Mouse (Mus musculus): Measurements from ENCODE around the gene Slc2a12. TPM values are rescaled to one million over a fixed set of nuclear protein-coding genes. Genes with fewer than 3 reads are reported as not detected.

Slc2a12 gene
- total RNA-seq, 2 experiments from 2014 or later = not detected

- no peak for ATAC-seq (replicated peaks; ENCODE audit: low FRiP score, poor library complexity, severe bottlenecking)
These were observed 14.5 kb downstream of the Slc2a12 start for GRCm38 (mm10) chr10:22659386-22659725.

DNA sequence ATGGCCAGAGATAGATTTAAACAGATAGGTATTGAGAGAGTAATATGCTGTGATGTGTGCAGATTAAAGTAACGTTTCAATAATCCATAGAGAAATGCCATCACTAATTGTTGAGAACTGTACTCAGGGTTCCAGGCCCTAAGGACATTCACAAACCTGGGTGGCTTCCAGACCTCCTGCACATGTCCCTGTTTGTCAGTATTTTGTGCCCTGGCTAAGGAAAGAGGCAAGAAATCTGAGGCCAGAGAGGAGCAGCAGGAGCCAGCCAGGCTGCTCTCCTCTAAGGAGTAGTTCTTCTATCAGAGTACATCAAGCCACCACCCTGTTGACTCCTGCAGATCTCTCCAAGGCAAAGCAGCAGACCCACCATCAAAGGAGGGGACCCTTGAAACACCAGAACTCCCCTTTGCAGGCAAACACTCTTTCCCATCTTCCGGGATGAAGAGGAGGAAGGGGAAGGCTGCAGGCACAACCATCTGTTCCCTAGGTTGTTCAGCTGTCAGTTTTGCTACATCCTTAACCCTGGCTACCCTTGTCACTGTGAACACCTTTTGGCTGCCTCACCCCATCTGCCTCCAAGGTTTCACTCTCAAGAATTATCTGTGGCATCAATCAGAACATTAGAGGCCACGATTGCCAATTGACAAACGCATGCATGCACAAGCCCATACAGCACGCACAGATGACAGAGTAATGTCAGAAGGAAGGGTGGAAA is 15.6 kb downstream of the Slc2a12 start:
- no peak for ATAC-seq (replicated peaks; ENCODE audit: low FRiP score, poor library complexity, severe bottlenecking)

GRCm38 (mm10) chr10:22668509-22668908 is 23.7 kb downstream of the Slc2a12 start:
- no peak for ATAC-seq (replicated peaks; ENCODE audit: low FRiP score, poor library complexity, severe bottlenecking)

DNA sequence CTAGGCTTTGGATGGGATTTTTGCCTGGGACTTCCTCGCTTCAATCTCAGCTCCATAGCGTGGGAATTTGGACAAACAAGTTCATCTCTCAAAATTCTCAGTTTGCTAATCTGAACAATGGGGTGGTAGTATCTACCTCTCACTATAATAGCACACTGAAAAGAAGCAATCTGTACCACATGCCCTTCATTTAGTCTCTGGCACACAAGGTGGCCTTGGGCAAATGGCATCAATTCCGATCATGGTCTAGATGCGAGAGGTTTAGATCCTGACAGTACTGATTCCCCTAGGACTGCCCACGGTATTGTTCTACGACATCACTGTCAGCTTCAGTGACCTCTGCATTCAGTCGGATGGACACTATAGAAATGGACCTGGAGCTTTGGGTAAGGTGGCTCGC is 29.4 kb downstream of the Slc2a12 start:
- ATAC-seq (replicated peaks; ENCODE audit: low FRiP score, poor library complexity, severe bottlenecking) = no peak

GRCm38 (mm10) chr10:22675848-22676630 is 31.2 kb downstream of the Slc2a12 start:
- no peak for ATAC-seq (replicated peaks; ENCODE audit: low FRiP score, poor library complexity, severe bottlenecking)

DNA sequence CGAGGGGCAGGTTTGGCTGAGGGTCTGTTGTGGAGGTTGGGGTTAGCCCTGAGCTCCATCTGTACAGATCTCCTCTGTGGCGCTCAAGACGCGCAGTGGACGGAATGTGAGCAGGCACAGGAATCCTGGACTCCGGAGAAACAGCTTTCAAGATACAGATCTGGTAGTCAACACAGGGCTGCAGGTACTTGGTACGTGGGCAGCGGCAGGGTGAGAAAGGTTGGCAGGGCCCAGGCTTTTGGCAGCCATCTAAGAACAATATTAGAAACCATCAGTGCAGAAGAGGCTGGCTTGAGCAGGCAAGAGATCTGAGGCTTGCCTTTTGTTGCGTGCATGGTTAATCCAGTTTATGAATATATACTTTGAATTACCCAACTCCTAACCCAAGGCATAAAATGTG is 51.4 kb downstream of the Slc2a12 start:
- ATAC-seq (replicated peaks; ENCODE audit: low FRiP score, poor library complexity, severe bottlenecking) = no peak

- no peak for ATAC-seq (replicated peaks; ENCODE audit: low FRiP score, poor library complexity, severe bottlenecking)
These were observed 52.1 kb downstream of the Slc2a12 start for GRCm38 (mm10) chr10:22696864-22697263.

DNA sequence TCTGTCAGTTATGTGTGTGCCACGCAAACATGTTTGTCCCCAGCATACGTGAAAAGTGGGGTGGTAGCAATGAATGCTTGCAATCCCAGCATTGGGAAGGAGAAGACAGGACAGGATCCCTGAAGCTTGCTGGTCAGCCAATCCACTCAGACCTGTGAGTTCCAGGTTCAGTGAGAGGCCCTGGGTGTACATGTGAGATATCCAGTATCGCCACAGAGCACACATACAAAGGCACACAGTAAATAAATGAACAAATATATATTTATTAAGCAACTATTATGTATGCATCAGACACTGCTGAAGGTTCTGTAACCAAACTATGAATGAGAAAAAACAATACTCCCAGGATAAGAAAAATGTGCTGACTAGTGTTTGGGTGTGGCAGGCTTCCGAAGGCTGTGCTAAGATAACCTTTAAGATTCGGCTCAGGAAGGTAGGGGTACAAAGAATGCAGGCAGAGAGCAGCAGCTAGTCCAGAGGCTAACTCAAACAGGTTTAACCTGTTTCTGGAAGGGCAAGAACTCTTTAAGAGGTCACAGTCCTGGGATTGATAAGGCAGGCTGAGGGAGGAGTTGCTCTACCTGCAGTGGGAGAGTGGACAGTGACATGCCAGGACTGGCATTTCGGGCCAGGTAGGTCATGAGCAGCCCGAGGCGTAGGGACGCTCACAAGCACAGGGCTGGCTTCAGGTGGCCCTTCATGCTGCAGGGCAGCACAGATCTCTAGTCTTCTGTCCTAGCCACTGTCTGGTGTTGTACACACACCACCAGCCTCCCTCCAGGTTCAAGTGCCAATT is 53.5 kb downstream of the Slc2a12 start:
- no peak for ATAC-seq (replicated peaks; ENCODE audit: low FRiP score, poor library complexity, severe bottlenecking)

DNA sequence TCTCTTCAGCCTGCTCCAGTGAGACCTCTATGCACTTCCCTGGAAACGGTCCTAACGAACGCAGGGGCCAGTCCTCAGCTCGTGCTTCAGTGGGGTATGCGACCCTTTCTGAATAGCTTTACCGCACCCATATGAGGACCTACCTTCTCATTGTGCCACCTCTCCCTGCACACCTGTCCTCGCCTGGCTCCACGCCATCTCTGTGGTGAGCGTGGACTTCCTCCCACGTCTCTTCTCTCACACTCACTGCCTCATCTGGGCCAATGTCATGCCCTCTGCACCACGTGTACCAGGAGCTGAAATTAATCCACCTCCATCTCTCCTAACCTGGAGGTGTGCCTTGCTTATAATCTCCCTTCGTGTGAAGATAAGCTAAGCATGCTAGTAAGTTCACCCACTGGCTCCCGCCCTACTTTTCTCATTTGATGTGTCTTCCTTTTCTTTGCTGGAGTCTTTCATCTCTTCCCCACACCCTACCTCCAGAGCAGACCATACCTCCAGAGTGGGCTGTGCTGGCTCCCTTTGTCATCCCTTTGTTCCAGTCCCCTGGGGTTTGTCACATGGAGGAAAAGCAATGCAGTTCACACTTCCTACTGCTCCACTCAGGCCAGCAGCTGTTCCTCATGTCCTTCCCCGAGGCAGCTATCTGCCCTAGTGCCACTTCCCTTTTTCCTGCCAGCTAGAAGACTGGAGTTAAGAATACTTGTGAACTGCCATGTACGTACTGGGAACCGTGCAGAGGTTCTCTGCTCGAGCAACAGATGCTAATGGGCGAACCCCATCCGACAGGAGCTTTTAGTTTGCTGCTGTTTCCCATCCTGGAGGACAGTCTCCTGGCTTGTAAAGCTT is 54.9 kb downstream of the Slc2a12 start:
- ATAC-seq (replicated peaks; ENCODE audit: low FRiP score, poor library complexity, severe bottlenecking) = no peak

DNA sequence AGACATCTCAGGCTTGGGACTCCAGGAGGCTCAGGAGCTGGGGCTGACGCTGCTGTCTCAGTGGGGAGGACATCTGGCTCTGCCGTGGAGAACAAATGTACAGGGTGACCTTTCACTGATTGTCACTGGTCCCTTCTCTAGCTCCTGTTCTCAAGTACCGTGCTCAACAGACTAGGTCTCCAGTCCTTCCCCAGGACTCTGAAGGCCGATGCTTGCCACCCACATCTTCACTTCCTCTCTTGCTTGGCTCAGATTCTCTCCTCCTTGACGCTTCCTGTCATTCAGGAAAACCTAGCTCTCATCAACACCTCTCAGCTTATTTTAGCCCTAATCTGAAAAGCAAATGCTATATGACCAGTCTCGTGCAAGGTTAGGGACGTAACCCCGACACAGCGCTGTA is 56.0 kb downstream of the Slc2a12 start:
- ATAC-seq (replicated peaks; ENCODE audit: low FRiP score, poor library complexity, severe bottlenecking) = no peak

GRCm38 (mm10) chr10:22701485-22702315 is 56.9 kb downstream of the Slc2a12 start:
- ATAC-seq (replicated peaks; ENCODE audit: low FRiP score, poor library complexity, severe bottlenecking) = no peak

- no peak for ATAC-seq (replicated peaks; ENCODE audit: low FRiP score, poor library complexity, severe bottlenecking)
These were observed 59.0 kb downstream of the Slc2a12 start for GRCm38 (mm10) chr10:22703844-22704243.

GRCm38 (mm10) chr10:22708190-22708843 is 63.5 kb downstream of the Slc2a12 start:
- ATAC-seq (replicated peaks; ENCODE audit: low FRiP score, poor library complexity, severe bottlenecking) = no peak

- no peak for ATAC-seq (replicated peaks; ENCODE audit: low FRiP score, poor library complexity, severe bottlenecking)
These were observed 65.5 kb downstream of the Slc2a12 start for GRCm38 (mm10) chr10:22710173-22710777.

GRCm38 (mm10) chr10:22712955-22713354 is 68.1 kb downstream of the Slc2a12 start:
- ATAC-seq (replicated peaks; ENCODE audit: low FRiP score, poor library complexity, severe bottlenecking) = no peak

DNA sequence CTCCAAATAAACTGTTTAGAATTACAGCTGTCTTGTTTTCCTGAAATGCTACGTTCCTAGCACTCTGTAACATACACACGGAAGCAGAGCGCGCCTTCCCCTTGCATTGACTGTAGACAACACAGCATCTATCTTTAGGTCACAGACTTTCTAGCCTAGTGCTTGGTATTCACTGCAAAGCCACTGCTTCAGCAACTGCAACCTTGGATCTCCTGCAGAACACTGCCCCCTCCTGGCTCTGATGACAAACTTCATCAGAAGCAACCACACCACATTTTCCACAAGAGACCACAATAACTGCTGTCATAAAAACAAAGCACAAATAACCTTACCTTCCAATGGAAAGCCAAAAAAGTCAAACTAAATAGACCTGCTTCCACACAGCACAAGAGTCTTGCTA is 69.7 kb downstream of the Slc2a12 start:
- no peak for ATAC-seq (replicated peaks; ENCODE audit: low FRiP score, poor library complexity, severe bottlenecking)

DNA sequence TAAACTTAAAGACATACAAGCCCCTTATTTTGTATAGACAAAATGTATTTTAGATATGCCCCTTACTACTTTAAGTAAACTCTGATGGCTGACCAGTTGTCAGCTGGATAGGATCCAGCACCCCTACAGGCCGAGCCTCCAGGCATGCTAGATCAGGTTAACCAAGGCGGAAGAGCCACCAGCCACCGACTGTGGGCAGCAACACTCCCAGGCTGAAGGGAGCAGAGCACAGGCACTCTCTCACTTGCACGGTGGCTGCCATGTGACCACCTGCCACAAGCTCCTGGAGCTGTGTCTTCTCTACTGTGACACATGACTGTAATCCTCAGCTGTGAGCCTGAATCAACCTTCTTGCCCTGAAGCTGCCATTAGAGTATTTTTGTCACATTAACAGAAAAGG is 73.7 kb downstream of the Slc2a12 start:
- no peak for ATAC-seq (replicated peaks; ENCODE audit: low FRiP score, poor library complexity, severe bottlenecking)
